Mouse (Mus musculus) intestine, postnatal 0 days (tissue): ENCODE measurements around the gene Btg4. TPM values are rescaled to one million over a fixed set of nuclear protein-coding genes. Genes with fewer than 3 reads are reported as not detected.
A peak's percentile ranks its signal among the peaks of the same experiment; 100 is the strongest.

Experiments
- ATAC-seq: fragments of 200-750 bp; cut with Nextera tagmentation; 2 replicates; pipeline ENCODE4 v1.8.0; 2017; ENCODE audit warnings: mild to moderate bottlenecking, moderate TSS enrichment, moderate library complexity
- H3K27ac ChIP-seq: fragments of 300-500 bp; sonication (generic); 2 replicates; pipeline ENCODE4 v1.5.1; 2014; ENCODE audit warnings: mild to moderate bottlenecking, low read depth, low read length, moderate library complexity
- H3K27me3 ChIP-seq: fragments of 300-500 bp; sonication (generic); replicated peaks from 2 replicates; pipeline ENCODE4 v1.6.1; 2014; ENCODE audit warnings: low read length, mixed read lengths; ENCODE audit not compliant: control insufficient read depth, insufficient read depth
- H3K36me3 ChIP-seq: fragments of 300-500 bp; sonication (generic); 2 replicates; pipeline ENCODE4 v1.6.1; 2014; ENCODE audit warnings: mild to moderate bottlenecking, moderate library complexity; ENCODE audit not compliant: control insufficient read depth, insufficient read depth
- H3K4me1 ChIP-seq: fragments of 300-500 bp; sonication (generic); replicated peaks from 2 replicates; pipeline ENCODE4 v1.6.1; 2014; ENCODE audit warnings: antibody characterized with exemption, low read length, mixed read lengths; ENCODE audit not compliant: control insufficient read depth, insufficient read depth
- H3K4me2 ChIP-seq: fragments of 300-500 bp; sonication (generic); replicated peaks from 2 replicates; pipeline ENCODE4 v1.6.1; 2014; ENCODE audit warnings: low read depth, mild to moderate bottlenecking, moderate library complexity
- H3K4me3 ChIP-seq: fragments of 300-500 bp; sonication (generic); 2 replicates; pipeline ENCODE4 v1.5.1; 2014; ENCODE audit warnings: low read depth, low read length
- H3K9ac ChIP-seq: fragments of 300-500 bp; sonication (generic); 2 replicates; pipeline ENCODE4 v1.6.1; 2014; ENCODE audit warnings: mild to moderate bottlenecking, low read depth, low read length
- H3K9me3 ChIP-seq: fragments of 300-500 bp; sonication (generic); 2 replicates; pipeline ENCODE4 v1.6.1; 2016; ENCODE audit warnings: mixed run types; ENCODE audit not compliant: control insufficient read depth
- CTCF ChIP-seq: sonication (generic); IDR thresholded peaks from 2 replicates; pipeline ENCODE4 v1.5.1; 2016; ENCODE audit warnings: low read depth, mild to moderate bottlenecking, control low read depth, antibody characterized with exemption, moderate library complexity
- WGBS: fragments of 180-500 bp; shearing (Covaris S2); extraction: QIAGEN DNeasy Blood & Tissue Kit; methylation state at CpG from one replicate; pipeline ENCODE4 v1.1.7; 2014; 5-methylcytosine and 5-hydroxymethylcytosine counted together
- polyA plus RNA-seq: library from polyadenylated mRNA; unstranded; fragments of >200 nt; fragmentation: Nextera tagmentation; extraction: Ambion mirVana; gene quantifications from 2 replicates; pipeline ENCODE4 v1.2.1, GENCODE M21; 2015

Gene Btg4
- polyA plus RNA-seq, 1 experiment from 2014 or later, result not detected

DNA sequence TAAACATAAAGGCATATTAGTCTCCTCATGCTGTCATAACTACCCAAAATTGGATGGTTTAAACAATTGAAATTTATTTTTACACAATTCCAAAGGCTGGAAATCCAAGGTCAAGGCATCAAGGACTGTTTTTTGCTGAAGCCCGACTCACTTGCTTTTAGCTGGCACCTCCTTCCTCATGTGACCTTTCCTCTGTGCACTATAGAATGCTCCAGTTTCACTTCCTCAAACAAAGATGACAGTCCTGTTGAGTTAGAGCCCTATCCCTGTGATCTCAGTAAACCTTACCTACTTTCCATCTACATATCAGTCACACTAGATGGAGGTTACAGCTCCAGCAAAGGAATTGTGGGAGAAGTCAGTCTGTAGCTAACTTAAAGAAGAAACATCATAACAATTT lies 30.6 kb upstream of the Btg4 start:
- Histone ChIP-seq H3K4me3 (no peak overlapping the region), H3K4me1 (no peaks in the 10 kb centered on the region), H3K4me2 (no peak overlapping the region), H3K27ac (no peak overlapping the region), H3K9me3 (no peaks in the 10 kb centered on the region), H3K27me3 (no peaks in the 10 kb centered on the region), H3K9ac (no peak overlapping the region), H3K36me3 (no peaks in the 10 kb centered on the region)
- 14% methylated on average over 1 of the region's 1 CpGs for WGBS
- no peak for TF ChIP-seq CTCF
- no peak for ATAC-seq

DNA sequence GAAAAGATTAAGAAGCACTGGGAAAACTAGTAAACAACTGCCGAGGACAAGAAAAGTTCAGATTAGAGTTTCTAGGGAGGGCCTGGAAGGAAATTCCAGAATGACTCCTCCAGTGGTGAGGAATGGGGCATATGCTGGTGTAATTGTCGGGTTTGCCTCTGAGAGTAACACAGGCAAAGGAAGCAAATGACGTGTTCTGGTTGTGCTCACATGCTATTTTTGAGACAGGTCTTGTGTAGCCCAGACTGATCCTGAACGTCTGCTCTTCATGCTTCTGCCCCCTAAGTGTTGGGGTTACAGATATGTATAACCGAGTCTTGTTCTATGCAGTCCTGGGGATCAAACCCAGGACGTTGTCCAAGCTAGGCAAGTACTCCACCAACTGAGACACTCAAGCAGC lies 29.1 kb upstream of the Btg4 start:
- no peaks in the 10 kb centered on the region for H3K27me3 ChIP-seq
- H3K4me1 ChIP-seq, result no peaks in the 10 kb centered on the region
- H3K36me3 ChIP-seq, result no peaks in the 10 kb centered on the region
- H3K4me3 ChIP-seq, result no peak overlapping the region
- H3K4me2 ChIP-seq, result no peak overlapping the region
- no peak overlapping the region for H3K27ac ChIP-seq
- no peak for ATAC-seq
- TF ChIP-seq CTCF, result no peak
- 59% methylated on average over 6 of the region's 6 CpGs for WGBS
- no peak overlapping the region for H3K9ac ChIP-seq
- no peaks in the 10 kb centered on the region for H3K9me3 ChIP-seq

DNA sequence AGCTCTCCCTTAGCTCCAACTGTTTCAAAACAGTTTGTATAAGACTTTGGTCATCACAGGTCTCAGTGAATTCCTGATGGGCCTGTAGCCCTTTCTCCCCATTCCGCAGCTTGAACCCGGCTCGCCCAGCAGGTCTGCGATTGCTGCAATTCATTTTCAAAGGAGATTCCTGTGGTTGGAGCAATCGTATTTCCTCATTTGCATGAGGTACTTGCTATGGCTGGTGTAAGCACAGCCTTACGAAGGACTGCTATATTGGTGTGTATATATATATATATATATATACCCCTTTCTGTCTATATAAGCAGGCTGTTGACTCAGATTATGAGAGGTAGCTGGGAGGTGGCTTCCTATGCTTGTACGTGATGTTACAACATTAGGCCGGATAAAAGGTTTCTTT lies 28.4 kb upstream of the Btg4 start:
- no peak for TF ChIP-seq CTCF
- WGBS, result 70% methylated on average over 8 of the region's 8 CpGs

DNA sequence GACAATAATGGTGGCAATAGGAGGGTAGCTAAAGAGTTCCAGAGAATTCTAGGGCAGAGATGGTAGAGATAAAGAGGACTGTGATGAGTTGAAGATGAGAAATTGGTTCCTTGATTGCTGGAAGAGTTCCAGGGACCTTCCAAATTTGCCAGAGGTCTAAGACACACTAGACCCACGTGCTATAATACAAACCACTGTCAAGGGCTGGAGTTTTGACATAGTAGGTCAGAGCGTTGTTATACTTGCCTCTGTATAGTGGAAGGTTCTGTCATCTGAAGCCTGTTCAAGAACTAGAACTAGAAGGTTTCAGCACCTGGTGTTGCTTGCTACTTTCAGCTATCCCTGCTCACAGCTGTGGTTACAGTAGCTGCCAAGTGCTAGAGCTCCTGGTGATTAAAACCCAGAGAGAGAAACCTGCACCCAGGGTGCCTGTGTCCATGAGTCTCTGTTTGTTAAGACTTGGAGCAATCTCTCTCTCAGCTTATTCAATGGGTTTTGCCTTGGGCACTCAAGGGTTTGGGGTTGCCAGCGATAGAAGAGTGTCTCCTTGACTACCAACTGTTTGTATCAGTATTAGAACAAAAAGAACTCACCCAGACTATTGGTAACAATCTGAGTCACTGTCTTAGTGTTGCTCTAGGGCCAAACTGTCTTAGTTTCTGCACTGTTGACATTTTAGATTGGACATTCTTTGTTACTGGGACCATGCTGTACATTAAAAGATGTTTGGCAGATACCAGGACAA lies 27.7 kb upstream of the Btg4 start:
- Histone ChIP-seq H3K36me3 (no peaks in the 10 kb centered on the region), H3K4me3 (no peak overlapping the region), H3K27me3 (no peaks in the 10 kb centered on the region), H3K9ac (no peak overlapping the region), H3K9me3 (no peaks in the 10 kb centered on the region), H3K4me1 (no peaks in the 10 kb centered on the region), H3K27ac (no peak overlapping the region), H3K4me2 (no peak overlapping the region)
- WGBS, result 67% methylated on average over 3 of the region's 3 CpGs
- no peak for TF ChIP-seq CTCF
- ATAC-seq, result no peak

More for the DNA sequence above, 28.4 kb upstream of the Btg4 start:
- Histone ChIP-seq H3K27me3 (no peaks in the 10 kb centered on the region), H3K4me2 (no peak overlapping the region), H3K9ac (no peak overlapping the region), H3K27ac (no peak overlapping the region), H3K36me3 (no peaks in the 10 kb centered on the region), H3K4me1 (no peaks in the 10 kb centered on the region), H3K9me3 (no peaks in the 10 kb centered on the region), H3K4me3 (no peak overlapping the region)
- no peak for ATAC-seq

DNA sequence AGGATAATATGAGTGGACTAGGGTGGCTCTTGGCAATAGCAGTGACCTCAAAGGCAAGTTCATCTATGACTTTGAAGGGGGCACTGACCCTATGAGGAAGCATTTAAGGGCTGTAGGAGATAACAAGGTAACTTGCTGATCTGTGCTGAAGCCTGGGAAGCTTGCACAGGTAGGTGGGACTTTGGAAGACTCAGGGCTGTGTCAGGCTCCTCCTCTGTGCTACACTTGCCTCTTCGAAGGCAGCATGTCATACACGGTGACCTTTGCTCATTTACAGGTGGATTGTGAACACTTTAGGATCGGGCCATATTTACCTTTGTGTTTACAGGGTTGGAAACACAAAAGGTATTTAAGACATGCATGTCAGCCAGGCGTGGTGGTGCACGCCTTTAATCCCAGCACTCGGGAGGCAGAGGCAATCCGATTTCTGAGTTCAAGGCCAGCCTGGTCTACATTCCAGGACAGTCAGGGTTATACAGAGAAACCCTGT lies 19.2 kb upstream of the Btg4 start:
- no peak overlapping the region for H3K4me3 ChIP-seq
- no peak overlapping the region for H3K9ac ChIP-seq
- no peak overlapping the region for H3K4me2 ChIP-seq
- ATAC-seq, result peak; percentile 73
- H3K27ac ChIP-seq, result no peak overlapping the region
- WGBS, result 67% methylated on average over 7 of the region's 7 CpGs
- no peaks in the 10 kb centered on the region for H3K27me3 ChIP-seq
- no peak for TF ChIP-seq CTCF
- H3K4me1 ChIP-seq, result no peaks in the 10 kb centered on the region
- H3K9me3 ChIP-seq, result no peaks in the 10 kb centered on the region
- H3K36me3 ChIP-seq, result no peaks in the 10 kb centered on the region

DNA sequence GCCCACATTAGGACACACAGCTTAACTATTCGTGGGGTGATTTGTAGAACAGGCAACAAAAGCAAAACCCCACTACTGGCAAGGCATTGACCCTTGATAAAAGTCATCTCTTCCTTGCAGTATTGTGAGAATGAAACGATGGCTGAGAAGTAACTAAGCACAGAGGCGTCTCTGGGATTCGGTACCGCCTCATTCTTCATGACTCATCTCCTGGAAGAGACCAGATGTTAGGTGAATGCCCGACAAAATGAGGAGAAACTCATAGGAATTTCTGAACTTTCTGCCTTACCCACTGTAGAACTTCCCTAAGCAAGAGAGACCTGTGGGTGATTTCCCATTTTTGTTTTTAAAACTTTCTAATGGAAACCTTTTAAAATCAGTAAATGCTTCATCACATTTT lies 18.6 kb upstream of the Btg4 start:
- no peak for TF ChIP-seq CTCF
- 73% methylated on average over 6 of the region's 6 CpGs for WGBS
- H3K36me3 ChIP-seq, result no peaks in the 10 kb centered on the region

More for the DNA sequence above, 18.6 kb upstream of the Btg4 start:
- H3K4me1 ChIP-seq, result no peaks in the 10 kb centered on the region
- no peak overlapping the region for H3K27ac ChIP-seq
- no peak overlapping the region for H3K4me2 ChIP-seq
- no peaks in the 10 kb centered on the region for H3K27me3 ChIP-seq
- ATAC-seq, result no peak
- no peaks in the 10 kb centered on the region for H3K9me3 ChIP-seq
- no peak overlapping the region for H3K4me3 ChIP-seq
- no peak overlapping the region for H3K9ac ChIP-seq
